1 mouse cellular context compared by ENCODE assay signal in genomic region chr15:79805246-79805645, GRCm38 (mm10).
TF ChIP-seq lines count a peak whose summit lies in the region.

No protein-coding gene starts in this region.

TF ChIP-seq in CH12.LX, 34 proteins besides CTCF, POLR2A, EP300 and RAD21:
- no peak for TF ChIP-seq USF2 (conservative IDR thresholded peaks at IDR 0.05; ENCODE audit: low read depth, low read length)
